Mouse (Mus musculus) mouse trophoblast stem cell (cell line): ENCODE measurements around the gene Tmigd1.
"Not testable (repeated sequence)": the region's sequence is repeated elsewhere in the genome, so short reads cannot be mapped to it uniquely, and the experiment has no call there.

Experiments
- in situ Hi-C, 2 experiments: fragments of 300-500 bp; cut with MseI, MboI; formaldehyde crosslinking; loops; 2 replicates in 1 of 2; 3 replicates in 1 of 2; pipeline ENCODE4 v1.15.1; 2025

Tmigd1 gene

GRCm38 (mm10) chr11:76897871-76898270 is 4.1 kb upstream of the Tmigd1 start:
- in situ Hi-C loops, result no loop called here

DNA sequence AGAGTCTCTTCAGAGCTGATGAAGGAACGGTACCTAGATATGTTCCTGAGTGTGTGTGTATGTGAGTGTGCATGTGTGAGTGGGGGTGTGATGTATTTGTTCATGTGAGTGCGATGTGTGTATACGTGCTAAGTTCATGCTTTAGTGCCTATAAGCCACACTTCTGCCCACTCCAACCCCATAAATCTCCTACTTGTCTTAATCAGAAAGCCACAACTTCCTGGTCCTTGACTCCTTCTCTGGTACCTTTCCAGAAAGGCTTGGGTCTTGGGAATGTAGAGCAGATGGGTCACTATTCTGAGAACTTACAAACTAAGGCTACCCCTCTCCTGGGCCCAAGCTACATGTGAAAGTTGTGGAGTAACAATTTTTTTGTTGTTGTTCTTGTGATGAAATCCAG is 3.2 kb upstream of the Tmigd1 start:
- in situ Hi-C loops, result no loop called here

- in situ Hi-C loops, result loop anchor here in 1 of 2 experiments (5.0 kb wide), 1 partner anchor 42 kb away; no protein-coding TSS in a partner anchor
These were observed 1.9 kb upstream of the Tmigd1 start for GRCm38 (mm10) chr11:76899758-76900738.

DNA sequence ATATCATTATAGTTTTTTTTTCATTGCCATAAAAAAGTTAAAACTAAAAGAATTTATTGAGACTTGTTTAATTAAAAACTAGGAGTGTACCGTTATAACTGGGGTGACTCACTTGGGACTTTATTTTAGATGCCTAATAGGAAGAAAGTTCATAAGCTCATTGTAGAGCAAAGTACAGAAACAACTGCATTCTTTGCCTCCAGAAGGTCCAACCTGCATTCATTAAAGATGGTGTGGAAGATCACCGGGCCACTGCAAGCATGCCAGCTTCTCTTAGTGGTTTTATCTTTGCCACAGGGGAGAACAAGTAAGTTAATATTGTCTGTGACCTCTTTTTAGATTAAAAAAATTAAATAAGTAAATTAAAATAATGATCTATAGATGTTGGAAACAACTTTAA is 2.4 kb downstream of the Tmigd1 start:
- in situ Hi-C loops, result loop anchor here in 1 of 2 experiments (5.0 kb wide), 1 partner anchor 38 kb away; no protein-coding TSS in a partner anchor

GRCm38 (mm10) chr11:76908651-76909050 is 6.7 kb downstream of the Tmigd1 start:
- in situ Hi-C loops, result no loop called here

DNA sequence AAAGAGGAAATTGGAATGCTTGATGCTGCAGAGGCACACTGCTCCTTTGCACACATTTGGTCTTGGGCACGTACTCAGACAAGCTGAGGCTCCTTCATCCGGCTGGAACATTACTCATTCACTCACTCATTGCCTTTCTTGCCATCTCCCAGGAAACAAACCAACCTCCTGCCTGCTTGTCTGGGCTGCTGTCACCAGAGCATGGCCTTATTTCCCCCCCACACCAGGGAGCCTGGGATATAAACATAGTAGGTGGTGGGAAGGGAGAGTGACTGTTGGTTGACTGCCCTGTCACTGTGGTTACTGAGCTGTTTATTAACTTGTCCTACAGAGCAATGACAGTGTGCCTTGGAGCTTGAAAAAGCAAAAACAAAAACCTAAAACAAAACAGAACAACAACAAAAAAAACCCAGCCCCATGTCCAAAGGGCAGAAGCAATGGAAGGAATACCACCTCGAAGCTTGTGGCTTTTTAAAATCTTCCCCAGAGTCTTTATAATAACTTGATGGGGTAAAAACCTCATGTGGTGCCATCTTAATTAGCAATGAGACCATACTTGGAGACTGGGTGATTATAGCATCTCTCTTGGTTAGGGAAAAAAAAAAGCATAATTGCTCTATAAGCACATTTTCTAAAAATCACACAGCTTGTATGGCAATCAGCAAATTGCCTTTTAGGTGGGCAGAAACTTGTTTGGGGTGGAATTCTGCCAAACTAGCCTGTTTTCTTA is 9.5 kb downstream of the Tmigd1 start:
- in situ Hi-C loops, result no loop called here

GRCm38 (mm10) chr11:76912055-76912395 is 10.1 kb downstream of the Tmigd1 start:
- in situ Hi-C loops, result no loop called here

DNA sequence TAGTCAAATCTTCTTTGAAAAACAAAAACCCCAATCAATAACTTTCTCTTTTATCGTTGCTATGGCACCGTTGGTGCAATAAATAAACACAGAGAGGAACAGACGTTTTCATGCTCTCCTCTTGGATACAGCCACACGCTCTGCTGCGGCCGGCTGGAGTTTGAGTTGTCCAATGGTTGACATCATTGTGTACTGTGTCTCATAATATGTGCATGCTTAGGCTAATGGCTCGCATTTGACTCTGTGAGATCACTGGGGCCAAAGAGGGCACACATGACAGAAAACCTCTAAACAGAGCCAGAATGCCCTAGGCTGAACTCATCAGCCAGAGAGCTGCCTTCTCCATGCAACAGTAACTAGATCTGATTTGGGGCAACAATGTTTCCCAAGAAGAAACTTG is 12.4 kb downstream of the Tmigd1 start:
- in situ Hi-C loops, result no loop called here

- in situ Hi-C loops, result no loop called here
These were observed 14.7 kb downstream of the Tmigd1 start for GRCm38 (mm10) chr11:76916539-76917229.

DNA sequence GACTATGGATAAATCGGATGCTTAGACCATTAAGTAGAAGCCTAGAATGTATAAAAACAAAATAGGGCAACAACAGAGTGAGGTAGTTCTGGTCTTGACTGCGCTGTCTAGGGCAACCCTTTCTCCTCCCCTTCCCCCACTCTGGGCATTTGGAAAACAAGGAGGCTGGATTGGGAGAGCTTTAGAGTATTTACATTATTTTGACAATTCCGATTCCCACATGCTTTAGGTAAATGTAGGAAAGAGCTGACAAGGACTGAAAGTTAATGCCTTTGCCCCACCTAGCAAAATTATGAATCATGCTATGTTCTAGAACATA is 15.2 kb downstream of the Tmigd1 start:
- in situ Hi-C loops, result no loop called here

DNA sequence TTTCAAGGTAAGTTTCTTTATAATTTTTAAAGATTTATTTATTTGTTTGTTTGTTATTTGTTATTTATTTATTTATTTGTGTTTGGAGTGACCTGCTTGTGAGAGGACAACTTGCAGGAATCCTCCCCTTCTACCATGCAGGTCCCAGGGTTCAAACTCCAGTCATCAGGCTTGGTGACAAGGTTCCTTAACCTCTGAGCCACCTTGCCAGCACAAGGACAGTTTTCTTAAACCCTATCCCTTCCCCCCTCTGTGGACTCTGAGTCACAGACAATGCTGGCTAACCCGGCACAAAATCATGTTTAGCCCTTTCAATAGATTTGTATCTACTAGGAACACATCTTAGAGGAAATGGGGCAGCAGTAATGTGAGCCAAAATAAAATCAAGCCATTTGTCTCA is 18.6 kb downstream of the Tmigd1 start:
- in situ Hi-C loops, result no loop called here

DNA sequence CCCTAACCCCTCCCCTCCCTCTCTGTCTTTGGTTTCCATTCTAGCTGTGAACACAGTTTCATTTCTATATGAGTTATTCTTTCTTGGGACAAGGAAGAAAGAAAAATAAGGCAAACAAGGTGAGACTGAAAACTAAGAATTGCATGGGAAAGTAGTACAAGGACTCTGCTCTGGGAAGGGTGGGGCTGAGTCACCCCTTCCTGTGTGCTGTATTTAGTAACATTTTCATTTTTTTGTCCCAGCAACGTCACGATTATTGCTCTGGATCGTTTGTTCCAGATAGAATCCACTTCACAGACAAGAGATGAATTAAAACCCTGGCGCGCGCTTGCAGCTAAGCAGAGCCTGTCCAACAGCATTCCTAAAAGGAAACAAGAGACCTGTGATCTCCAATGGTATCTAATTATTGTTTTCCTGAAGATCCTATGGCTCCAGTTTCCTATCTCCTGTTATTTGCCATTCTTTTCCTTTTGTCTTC is 22.8 kb downstream of the Tmigd1 start, which contains the start of gene Blmh:
Gene Blmh (plus strand): TSS at position 51 of the 478 bp plus-strand sequence.
- in situ Hi-C loops, result no loop called here

- in situ Hi-C loops, result not testable (repeated sequence)
These were observed 26.6 kb downstream of the Tmigd1 start for GRCm38 (mm10) chr11:76928586-76928985.

- in situ Hi-C loops, result no loop called here
These were observed 31.2 kb downstream of the Tmigd1 start for GRCm38 (mm10) chr11:76933209-76933608.

- in situ Hi-C loops, result no loop called here
These were observed 34.6 kb downstream of the Tmigd1 start for GRCm38 (mm10) chr11:76936578-76936977.

- in situ Hi-C loops, result loop anchor here in 1 of 2 experiments (5.0 kb wide), 1 partner anchor 43 kb away; the partner anchor contains the start of gene Tmigd1
These were observed 42.9 kb downstream of the Tmigd1 start for GRCm38 (mm10) chr11:76944839-76945238.

GRCm38 (mm10) chr11:76945386-76946202 is 43.6 kb downstream of the Tmigd1 start:
- in situ Hi-C loops, result no loop called here

DNA sequence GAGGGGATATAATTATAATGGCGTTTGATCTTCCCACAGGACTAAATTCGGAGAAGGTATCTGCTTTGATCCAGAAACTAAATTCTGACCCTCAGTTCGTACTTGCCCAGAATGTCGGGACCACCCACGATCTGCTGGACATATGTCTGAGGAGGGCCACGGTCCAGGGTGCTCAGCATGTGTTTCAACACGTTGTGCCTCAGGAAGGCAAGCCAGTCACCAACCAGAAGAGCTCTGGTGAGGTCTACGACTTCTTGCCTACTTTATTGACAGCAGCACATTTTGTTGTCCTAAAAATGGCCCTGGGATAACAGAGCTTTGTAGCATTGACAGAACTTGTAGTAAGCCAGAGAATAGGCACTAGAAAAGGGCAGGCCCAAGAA is 44.2 kb downstream of the Tmigd1 start:
- in situ Hi-C loops, result no loop called here

DNA sequence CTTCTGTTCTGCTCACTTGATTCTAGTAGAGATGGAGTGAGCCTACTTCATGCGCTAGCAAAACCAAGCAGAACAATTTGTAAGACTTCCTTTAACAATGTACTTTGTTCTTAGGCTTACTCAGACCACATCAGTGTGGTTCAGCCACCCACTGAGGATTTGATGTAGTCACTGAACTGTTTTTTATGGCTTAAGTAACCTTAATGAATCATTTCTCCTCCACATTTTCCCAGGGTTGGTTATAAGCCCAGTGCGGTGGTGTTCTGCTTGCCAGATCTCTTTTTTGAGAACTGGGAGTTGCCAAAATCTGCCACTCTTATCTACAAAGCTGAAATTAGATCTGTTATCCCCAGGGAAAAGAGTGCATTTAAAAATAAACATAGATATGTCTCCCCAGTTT is 51.6 kb downstream of the Tmigd1 start:
- in situ Hi-C loops, result no loop called here

DNA sequence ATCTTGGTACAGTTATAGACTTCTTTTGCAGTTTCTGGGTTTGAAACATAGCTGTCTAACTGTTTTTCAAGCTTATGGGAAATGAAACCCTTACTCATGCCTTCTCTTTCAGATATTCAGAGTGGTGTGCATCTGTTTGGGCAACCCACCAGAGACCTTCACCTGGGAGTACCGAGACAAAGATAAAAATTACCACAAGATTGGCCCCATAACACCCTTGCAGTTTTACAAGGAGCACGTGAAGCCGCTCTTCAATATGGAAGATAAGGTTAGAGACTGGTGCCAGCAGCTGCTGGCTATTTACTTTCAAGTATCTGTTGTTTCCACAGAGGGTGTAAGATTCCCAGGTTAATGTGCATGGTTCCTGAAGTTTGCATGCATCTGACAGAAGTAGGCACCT is 63.7 kb downstream of the Tmigd1 start:
- in situ Hi-C loops, result no loop called here
